Comparison of ENCODE assay signal across 7 mouse cellular contexts in genomic region chrX:8096787-8097242, GRCm38 (mm10). TPM values are rescaled to one million over a fixed set of nuclear protein-coding genes. Genes with fewer than 3 reads are reported as not detected.
A peak's percentile ranks its signal among the peaks of the same experiment; 100 is the strongest.
DNase-seq lines count a peak whose midpoint lies in the region; ATAC-seq lines count a peak whose summit lies in the region.

No protein-coding gene starts in this region.

- peak overlapping the region; percentile 21; the same call in 1 of the 2 replicates for H3K4me2 ChIP-seq in embryonic facial prominence, embryonic 11.5 days (ENCODE audit: low read depth, low read length)
- H3K4me2 ChIP-seq in midbrain, embryonic 13.5 days (replicated peaks), result peak overlapping the region; percentile 39

- no peaks in the 10 kb centered on the region for H3K9me3 ChIP-seq in embryonic facial prominence, embryonic 11.5 days (replicated peaks; ENCODE audit: control insufficient read depth, low read length)
- no peaks in the 10 kb centered on the region for H3K9me3 ChIP-seq in limb, embryonic 10.5 days (replicated peaks)
- no peaks in the 10 kb centered on the region for H3K9me3 ChIP-seq in midbrain, embryonic 13.5 days

- no peaks in the 10 kb centered on the region for H3K27me3 ChIP-seq in embryonic facial prominence, embryonic 11.5 days (ENCODE audit: control insufficient read depth, insufficient read depth, low read length)
- no peaks in the 10 kb centered on the region for H3K27me3 ChIP-seq in limb, embryonic 10.5 days (ENCODE audit: low read depth, poor library complexity, severe bottlenecking)
- no peaks in the 10 kb centered on the region for H3K27me3 ChIP-seq in midbrain, embryonic 13.5 days

- H3K4me3 ChIP-seq in embryonic facial prominence, embryonic 11.5 days (ENCODE audit: low read depth, low read length), result 0 out of 2 replicates have a peak overlapping the region, but pooled peaks have one; percentile 4
- peak overlapping the region; percentile 43 for H3K4me3 ChIP-seq in limb, embryonic 10.5 days
- peak overlapping the region; percentile 31 for H3K4me3 ChIP-seq in midbrain, embryonic 13.5 days (replicated peaks)

- H3K36me3 ChIP-seq in embryonic facial prominence, embryonic 11.5 days (replicated peaks; ENCODE audit: control insufficient read depth, insufficient read depth, low read depth, low read length), result no peaks in the 10 kb centered on the region
- H3K36me3 ChIP-seq in limb, embryonic 10.5 days, result no peaks in the 10 kb centered on the region
- H3K36me3 ChIP-seq in midbrain, embryonic 13.5 days, result no peaks in the 10 kb centered on the region

- peak overlapping the region; percentile 7; the same call in 1 of the 2 replicates for H3K9ac ChIP-seq in embryonic facial prominence, embryonic 11.5 days (replicated peaks; ENCODE audit: low read length)
- H3K9ac ChIP-seq in midbrain, embryonic 13.5 days (replicated peaks), result no peak overlapping the region

- H3K4me1 ChIP-seq in embryonic facial prominence, embryonic 11.5 days (ENCODE audit: control insufficient read depth, insufficient read depth, low read length), result no peaks in the 10 kb centered on the region
- peaks cover 6% of the 10 kb centered on the region; the same call in 1 of the 2 replicates for H3K4me1 ChIP-seq in limb, embryonic 10.5 days
- H3K4me1 ChIP-seq in midbrain, embryonic 13.5 days (replicated peaks), result peaks cover 9% of the 10 kb centered on the region

- DNase-seq in adrenal gland, postnatal 14 days, result peak; percentile 95
- DNase-seq in embryonic facial prominence, embryonic 11.5 days (ENCODE audit: low spot score), result peak; percentile 94
- DNase-seq in kidney, adult 11 months, result peak; percentile 98
- DNase-seq in limb, embryonic 10.5 days (ENCODE audit: low spot score), result peak; percentile 88
- peak; percentile 90 for DNase-seq in spleen, adult 12 weeks (ENCODE audit: low spot score)

- H3K27ac ChIP-seq in embryonic facial prominence, embryonic 11.5 days (replicated peaks; ENCODE audit: low read depth, low read length), result no peak overlapping the region
- H3K27ac ChIP-seq in limb, embryonic 10.5 days, result peak overlapping the region; percentile 82
- H3K27ac ChIP-seq in midbrain, embryonic 13.5 days, result no peak overlapping the region

- 7% methylated on average over 15 of the region's 19 CpGs for WGBS in embryonic facial prominence, embryonic 11.5 days
- WGBS in limb, embryonic 10.5 days, result 8% methylated on average over 19 of the region's 19 CpGs
- WGBS in midbrain, embryonic 13.5 days, result 32% methylated on average over 19 of the region's 19 CpGs

- peak; percentile 93 for ATAC-seq in embryonic facial prominence, embryonic 11.5 days (replicated peaks; ENCODE audit: insufficient number of reproducible peaks, low FRiP score, low TSS enrichment, low read depth)
- peak; percentile 95 for ATAC-seq in granulocyte monocyte progenitor cell, adult 5-6 weeks (replicated peaks; ENCODE audit: poor library complexity, severe bottlenecking)
- ATAC-seq in midbrain, embryonic 13.5 days, result peak; percentile 91

RNA-seq across cellular contexts. Expression of gene Was, which starts 6.5 kb away (rescaled TPM):
- 1.9 and 6.8 TPM in 2 replicates for total RNA-seq in adrenal gland, postnatal 14 days (2021)
- 0.42 and 0.48 TPM in 2 replicates for polyA plus RNA-seq in embryonic facial prominence, embryonic 11.5 days (2014; fragmentation: Nextera tagmentation; extraction: Ambion mirVana)
- total RNA-seq in granulocyte monocyte progenitor cell, adult 5-6 weeks (2014; fragmentation: Nextera tagmentation), result 88.2 and 104 TPM in 2 replicates
- total RNA-seq in granulocyte monocyte progenitor cell, adult 5-6 weeks (2017), result 82.0 and 114 TPM in 2 replicates
- polyA plus RNA-seq in limb, embryonic 10.5 days (2016; fragmentation: Nextera tagmentation; extraction: Ambion mirVana), result 0.14 and 0.18 TPM in 2 replicates
- 0.15 TPM in 1 of 2 replicates, not detected in the other for polyA plus RNA-seq in midbrain, embryonic 13.5 days (2015; fragmentation: Nextera tagmentation; extraction: Ambion mirVana)

RNA-seq across cellular contexts. Expression of gene Suv39h1, which starts 22.3 kb away (rescaled TPM):
- total RNA-seq in adrenal gland, postnatal 14 days (2021), result 16.7 and 17.5 TPM in 2 replicates
- 86.7 and 88.3 TPM in 2 replicates for polyA plus RNA-seq in embryonic facial prominence, embryonic 11.5 days (2014; fragmentation: Nextera tagmentation; extraction: Ambion mirVana)
- 80.1 and 105 TPM in 2 replicates for total RNA-seq in granulocyte monocyte progenitor cell, adult 5-6 weeks (2014; fragmentation: Nextera tagmentation)
- total RNA-seq in granulocyte monocyte progenitor cell, adult 5-6 weeks (2017), result 79.8 and 82.4 TPM in 2 replicates
- 106 and 111 TPM in 2 replicates for polyA plus RNA-seq in limb, embryonic 10.5 days (2016; fragmentation: Nextera tagmentation; extraction: Ambion mirVana)
- 49.9 and 50.4 TPM in 2 replicates for polyA plus RNA-seq in midbrain, embryonic 13.5 days (2015; fragmentation: Nextera tagmentation; extraction: Ambion mirVana)

RNA-seq across cellular contexts. Expression of gene Wdr13, which starts 35.9 kb away (rescaled TPM):
- total RNA-seq in adrenal gland, postnatal 14 days (2021), result 51.0 and 54.3 TPM in 2 replicates
- 15.1 and 15.9 TPM in 2 replicates for polyA plus RNA-seq in embryonic facial prominence, embryonic 11.5 days (2014; fragmentation: Nextera tagmentation; extraction: Ambion mirVana)
- total RNA-seq in granulocyte monocyte progenitor cell, adult 5-6 weeks (2014; fragmentation: Nextera tagmentation), result 25.6 and 30.5 TPM in 2 replicates
- total RNA-seq in granulocyte monocyte progenitor cell, adult 5-6 weeks (2017), result 15.6 and 17.4 TPM in 2 replicates
- polyA plus RNA-seq in limb, embryonic 10.5 days (2016; fragmentation: Nextera tagmentation; extraction: Ambion mirVana), result 13.9 and 18.7 TPM in 2 replicates
- polyA plus RNA-seq in midbrain, embryonic 13.5 days (2015; fragmentation: Nextera tagmentation; extraction: Ambion mirVana), result 56.8 and 58.0 TPM in 2 replicates

RNA-seq across cellular contexts. Expression of gene Rbm3, which starts 48.9 kb away (rescaled TPM):
- total RNA-seq in adrenal gland, postnatal 14 days (2021), result 192 and 276 TPM in 2 replicates
- polyA plus RNA-seq in embryonic facial prominence, embryonic 11.5 days (2014; fragmentation: Nextera tagmentation; extraction: Ambion mirVana), result 525 and 566 TPM in 2 replicates
- 877 and 914 TPM in 2 replicates for total RNA-seq in granulocyte monocyte progenitor cell, adult 5-6 weeks (2014; fragmentation: Nextera tagmentation)
- 1,015 and 1,242 TPM in 2 replicates for total RNA-seq in granulocyte monocyte progenitor cell, adult 5-6 weeks (2017)
- polyA plus RNA-seq in limb, embryonic 10.5 days (2016; fragmentation: Nextera tagmentation; extraction: Ambion mirVana), result 505 and 510 TPM in 2 replicates
- polyA plus RNA-seq in midbrain, embryonic 13.5 days (2015; fragmentation: Nextera tagmentation; extraction: Ambion mirVana), result 358 and 422 TPM in 2 replicates
